Mouse (Mus musculus): Measurements from ENCODE around the gene Awat2. TPM values are rescaled to one million over a fixed set of nuclear protein-coding genes. Genes with fewer than 3 reads are reported as not detected.
"Not testable (repeated sequence)": the region's sequence is repeated elsewhere in the genome, so short reads cannot be mapped to it uniquely, and the experiment has no call there.

Gene Awat2
- 0.29 and 0.72 TPM in 2 replicates for polyA plus RNA-seq (2016; fragmentation: Nextera tagmentation; extraction: Ambion mirVana)

DNA sequence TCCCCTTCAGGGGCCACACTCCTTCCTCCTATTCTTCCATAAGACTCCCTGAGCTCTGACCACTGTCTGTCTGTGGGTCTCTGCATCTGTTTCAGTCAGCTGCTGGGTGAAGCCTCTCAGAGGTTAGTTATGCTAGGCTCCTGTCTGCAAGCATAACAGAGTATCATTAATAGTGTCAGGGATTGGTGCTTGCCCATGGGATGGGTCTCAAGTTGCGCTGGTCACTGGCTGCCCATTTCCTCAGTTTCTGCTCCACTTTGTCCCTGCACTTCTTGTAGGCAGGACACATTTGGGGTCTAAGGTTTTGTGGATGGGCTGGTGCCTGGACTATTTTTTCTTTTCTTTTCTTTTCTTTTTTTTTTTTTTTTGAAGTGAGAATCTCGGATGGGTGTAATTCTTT is at the start of gene Awat2:
Gene Awat2, minus strand, starts transcription at position 101 of the 400 bp plus-strand sequence.
- not testable (repeated sequence) for H3K4me3 ChIP-seq; H3K36me3 ChIP-seq; H3K9ac ChIP-seq; H3K4me1 ChIP-seq; H3K27ac ChIP-seq; H3K4me2 ChIP-seq (replicated peaks); H3K27me3 ChIP-seq; ATAC-seq (ENCODE audit: low FRiP score); H3K9me3 ChIP-seq (replicated peaks)
- WGBS = 83% methylated on average over 2 of the region's 2 CpGs

DNA sequence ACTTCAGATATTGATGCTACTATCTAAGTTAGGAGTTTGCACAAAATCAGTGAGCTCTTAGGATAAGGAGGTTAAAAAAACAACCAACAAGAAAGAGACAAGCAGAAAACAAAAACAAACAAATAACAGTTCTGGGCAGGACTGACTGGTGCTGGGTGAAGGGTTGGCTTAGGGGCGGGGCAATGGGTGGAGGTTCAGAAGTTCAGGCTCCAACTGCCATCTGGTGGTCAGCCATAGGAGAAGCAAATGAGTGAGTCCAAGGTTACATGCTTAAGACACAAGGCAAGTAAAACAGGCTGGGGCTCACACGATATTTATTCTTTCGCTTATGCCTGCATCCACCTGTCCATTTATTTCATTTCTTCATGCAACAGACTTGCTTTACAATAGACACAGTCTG is 37.8 kb upstream of the Awat2 start:
- Histone ChIP-seq H3K9ac (no peak overlapping the region), H3K27me3 (peaks cover 13% of the 10 kb centered on the region), H3K4me1 (no peaks in the 10 kb centered on the region), H3K27ac (no peak overlapping the region), H3K36me3 (no peaks in the 10 kb centered on the region), H3K4me2 (replicated peaks) (no peak overlapping the region), H3K4me3 (no peak overlapping the region), H3K9me3 (replicated peaks) (no peaks in the 10 kb centered on the region)
- peak; percentile 75; the same call in 1 of the 2 replicates for ATAC-seq (ENCODE audit: low FRiP score)
- WGBS = 28% methylated on average over 3 of the region's 3 CpGs

DNA sequence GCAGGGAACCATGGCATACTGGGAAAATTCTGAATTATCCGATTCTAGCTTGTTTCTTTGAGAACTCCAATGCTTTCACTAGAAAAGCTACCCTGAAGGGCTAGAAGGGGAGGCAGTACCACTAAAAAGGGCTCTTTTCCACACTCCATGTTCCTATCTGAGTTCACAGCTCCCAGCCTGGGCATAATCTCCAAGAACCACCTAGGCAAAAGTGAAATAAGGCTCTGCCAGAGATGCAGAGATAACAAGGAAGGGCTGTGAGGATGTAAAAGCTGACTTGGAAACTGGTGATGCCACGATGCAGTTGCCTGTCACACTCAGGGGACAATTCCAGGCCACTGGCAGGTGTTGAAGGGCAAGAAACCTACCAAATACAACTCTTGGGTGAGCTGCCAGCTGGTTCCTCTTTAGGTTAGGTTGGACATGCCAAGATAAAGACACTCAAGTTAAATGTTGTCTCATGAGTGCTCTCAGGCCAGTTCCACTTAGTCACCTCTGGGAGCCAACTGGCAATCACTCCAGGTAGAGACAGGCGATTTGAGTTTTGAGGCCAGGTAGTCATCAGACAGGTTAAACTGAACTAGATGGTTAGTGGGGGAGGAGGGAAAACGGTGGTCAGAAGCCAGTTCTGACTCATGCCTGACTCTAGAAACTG is 33.2 kb upstream of the Awat2 start:
- H3K4me3 ChIP-seq = no peak overlapping the region
- no peaks in the 10 kb centered on the region for H3K4me1 ChIP-seq
- ATAC-seq (ENCODE audit: low FRiP score) = no peak
- no peak overlapping the region for H3K9ac ChIP-seq
- H3K36me3 ChIP-seq = no peaks in the 10 kb centered on the region
- 64% methylated on average over 4 of the region's 4 CpGs for WGBS
- H3K27ac ChIP-seq = no peak overlapping the region
- H3K4me2 ChIP-seq (replicated peaks) = no peak overlapping the region
- H3K27me3 ChIP-seq = peaks cover 16% of the 10 kb centered on the region
- H3K9me3 ChIP-seq (replicated peaks) = no peaks in the 10 kb centered on the region

DNA sequence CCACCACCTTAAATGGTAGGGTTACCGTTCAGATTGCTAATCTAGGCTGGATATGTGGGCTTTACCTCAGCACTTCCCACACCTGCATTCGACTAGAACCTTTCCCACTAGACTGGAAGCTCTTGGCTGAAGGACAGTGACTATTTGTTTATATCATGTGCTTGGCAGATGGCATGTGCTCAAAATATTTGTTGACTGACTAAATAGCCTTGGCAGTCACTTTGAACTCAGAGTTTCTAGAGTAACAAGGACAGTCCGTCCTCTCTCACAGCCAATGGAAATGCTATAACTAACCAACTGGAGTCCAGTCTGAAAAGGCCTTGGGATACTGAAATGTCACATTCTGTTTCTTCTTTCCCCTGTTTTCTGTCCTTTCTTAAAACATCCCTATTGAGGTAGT is 29.0 kb upstream of the Awat2 start:
- Histone ChIP-seq H3K27me3 (peaks cover 24% of the 10 kb centered on the region), H3K4me1 (no peaks in the 10 kb centered on the region), H3K4me3 (no peak overlapping the region), H3K36me3 (no peaks in the 10 kb centered on the region), H3K9me3 (replicated peaks) (no peaks in the 10 kb centered on the region), H3K4me2 (replicated peaks) (no peak overlapping the region), H3K9ac (no peak overlapping the region), H3K27ac (no peak overlapping the region)
- 83% methylated on average over 3 of the region's 3 CpGs for WGBS
- ATAC-seq (ENCODE audit: low FRiP score) = no peak

DNA sequence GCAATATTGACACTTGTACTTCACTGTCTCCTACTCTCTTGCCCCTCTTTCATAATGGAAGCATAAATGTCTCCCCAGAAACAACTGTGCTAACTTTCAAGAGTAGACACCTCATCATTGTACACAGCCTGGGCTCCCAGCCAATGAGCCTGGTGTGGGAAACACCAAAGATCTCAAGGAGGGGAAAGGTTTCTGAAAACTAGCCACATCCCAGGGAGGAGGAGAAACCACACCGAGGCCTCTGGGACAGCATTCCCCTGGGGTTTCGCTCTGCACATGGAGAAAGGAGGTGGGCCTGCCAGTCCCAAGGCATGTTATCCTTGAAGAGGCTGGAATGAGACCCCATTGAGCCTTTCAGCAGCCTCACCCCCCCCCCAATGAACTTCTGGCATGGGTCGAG is 27.6 kb upstream of the Awat2 start:
- Histone ChIP-seq H3K27ac (no peak overlapping the region), H3K4me1 (no peaks in the 10 kb centered on the region), H3K9me3 (replicated peaks) (no peaks in the 10 kb centered on the region), H3K9ac (no peak overlapping the region), H3K27me3 (peaks cover 18% of the 10 kb centered on the region), H3K4me2 (replicated peaks) (no peak overlapping the region), H3K36me3 (no peaks in the 10 kb centered on the region), H3K4me3 (no peak overlapping the region)
- WGBS = 94% methylated on average over 3 of the region's 3 CpGs
- no peak for ATAC-seq (ENCODE audit: low FRiP score)

DNA sequence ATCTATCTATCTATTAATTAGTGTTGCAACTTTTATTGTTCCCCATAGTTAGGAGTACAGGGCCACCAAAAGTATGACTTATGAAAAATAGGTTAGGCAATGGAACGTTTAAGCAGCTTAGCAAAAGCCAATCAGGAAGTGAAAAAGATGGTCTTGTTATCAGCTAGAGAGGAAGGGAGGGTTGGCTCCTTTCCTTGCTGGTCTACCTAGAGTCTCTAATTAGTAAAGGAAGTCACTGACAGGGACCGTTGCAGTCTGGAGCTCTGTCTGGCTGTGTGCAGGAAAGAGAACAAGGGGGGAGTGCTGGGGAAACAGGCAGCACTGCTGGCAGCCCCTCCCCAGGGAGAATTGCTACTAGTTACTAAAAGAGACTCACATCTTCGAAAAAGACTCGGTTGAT is 25.5 kb upstream of the Awat2 start:
- Histone ChIP-seq H3K36me3 (no peaks in the 10 kb centered on the region), H3K27ac (no peak overlapping the region), H3K4me2 (replicated peaks) (no peak overlapping the region), H3K9me3 (replicated peaks) (no peaks in the 10 kb centered on the region), H3K27me3 (peaks cover 17% of the 10 kb centered on the region), H3K4me3 (no peak overlapping the region), H3K4me1 (no peaks in the 10 kb centered on the region), H3K9ac (no peak overlapping the region)
- ATAC-seq (ENCODE audit: low FRiP score) = no peak
- 70% methylated on average over 4 of the region's 4 CpGs for WGBS

DNA sequence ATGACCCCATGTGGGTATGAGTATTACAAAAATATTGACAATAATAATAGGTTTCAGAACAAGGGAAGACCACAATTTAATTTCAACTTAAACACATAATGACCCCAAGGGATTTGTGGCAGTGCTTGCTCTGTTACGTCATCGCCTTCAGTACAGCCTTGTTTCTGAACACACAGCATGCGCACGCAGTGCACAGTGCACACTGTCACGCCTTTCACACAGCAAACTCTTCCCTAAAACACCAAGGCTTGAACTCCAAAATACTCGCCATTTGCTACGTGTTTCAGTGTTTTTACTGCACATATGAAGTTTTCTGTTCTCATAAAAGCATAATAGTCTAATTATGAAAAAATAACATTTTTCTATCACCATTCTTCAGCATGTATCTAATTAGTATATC is 1.0 kb upstream of the Awat2 start:
- Histone ChIP-seq H3K36me3 (no peaks in the 10 kb centered on the region), H3K9me3 (replicated peaks) (no peaks in the 10 kb centered on the region), H3K9ac (no peak overlapping the region), H3K27me3 (peaks cover 7% of the 10 kb centered on the region; the same call in 1 of the 2 replicates), H3K27ac (no peak overlapping the region), H3K4me3 (no peak overlapping the region), H3K4me2 (replicated peaks) (no peak overlapping the region), H3K4me1 (no peaks in the 10 kb centered on the region)
- 91% methylated on average over 7 of the region's 7 CpGs for WGBS
- no peak for ATAC-seq (ENCODE audit: low FRiP score)

DNA sequence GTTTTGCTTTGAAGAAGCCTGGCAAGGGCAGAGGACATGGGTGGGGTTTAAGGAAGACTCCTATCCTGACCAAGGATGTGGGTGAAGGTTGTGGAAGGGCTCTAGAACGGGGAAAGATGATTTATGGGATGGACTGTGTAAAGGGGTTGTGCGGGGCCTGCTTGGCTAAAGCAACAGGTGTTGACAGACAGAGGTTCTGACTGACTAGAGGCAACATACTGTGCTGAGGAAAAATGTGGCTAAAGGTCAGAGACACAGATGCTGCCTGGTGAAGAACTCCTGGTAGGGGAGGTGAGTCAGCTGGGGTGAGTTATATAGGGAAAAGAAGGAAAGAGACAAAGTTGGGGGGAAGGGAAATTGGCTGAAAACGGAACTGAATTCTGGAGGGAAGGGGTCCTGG is 10.2 kb downstream of the Awat2 start:
- H3K4me2 ChIP-seq (replicated peaks) = no peak overlapping the region
- no peak overlapping the region for H3K4me3 ChIP-seq
- no peak overlapping the region for H3K9ac ChIP-seq
- no peak overlapping the region for H3K27ac ChIP-seq
- ATAC-seq (ENCODE audit: low FRiP score) = no peak
- no peaks in the 10 kb centered on the region for H3K9me3 ChIP-seq (replicated peaks)
- peaks cover 30% of the 10 kb centered on the region for H3K27me3 ChIP-seq
- H3K4me1 ChIP-seq = no peaks in the 10 kb centered on the region; the same call in 1 of the 2 replicates
- H3K36me3 ChIP-seq = no peaks in the 10 kb centered on the region
- WGBS = 51% methylated on average over 3 of the region's 3 CpGs

DNA sequence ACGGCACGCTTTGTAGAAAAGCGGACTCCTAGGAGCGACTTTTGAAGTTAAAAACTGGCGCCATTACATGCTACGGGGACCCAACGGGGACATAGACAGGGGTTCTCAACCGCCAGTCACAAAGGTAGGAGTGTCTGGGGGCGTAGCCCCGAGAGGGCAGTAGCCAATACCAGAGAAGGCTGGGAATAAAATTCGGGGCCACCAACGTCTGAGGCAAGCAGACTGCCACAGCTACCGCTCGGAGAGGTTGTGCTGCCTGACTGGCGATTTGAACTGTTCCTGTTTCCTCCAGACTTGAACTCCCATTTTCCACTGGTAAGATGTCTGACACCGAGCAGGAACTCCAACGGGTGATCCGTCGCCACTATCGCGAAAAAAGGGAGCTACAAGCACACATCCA is 13.8 kb downstream of the Awat2 start, which contains the start of gene Otud6a:
Gene Otud6a, plus strand, starts transcription at position 321 of the 400 bp plus-strand sequence.
- ATAC-seq (ENCODE audit: low FRiP score) = no peak
- H3K9me3 ChIP-seq (replicated peaks) = no peaks in the 10 kb centered on the region
- H3K9ac ChIP-seq = no peak within 1 kb of the TSS
- H3K36me3 ChIP-seq = no peaks in the 10 kb centered on the region
- no peaks in the 10 kb centered on the region; the same call in 1 of the 2 replicates for H3K4me1 ChIP-seq
- no peak within 1 kb of the TSS for H3K4me2 ChIP-seq (replicated peaks)
- H3K4me3 ChIP-seq = no peak within 1 kb of the TSS
- H3K27ac ChIP-seq = no peak within 1 kb of the TSS
- WGBS = 89% methylated on average over 21 of the region's 21 CpGs
- H3K27me3 ChIP-seq = peaks cover 16% of the 10 kb centered on the region

DNA sequence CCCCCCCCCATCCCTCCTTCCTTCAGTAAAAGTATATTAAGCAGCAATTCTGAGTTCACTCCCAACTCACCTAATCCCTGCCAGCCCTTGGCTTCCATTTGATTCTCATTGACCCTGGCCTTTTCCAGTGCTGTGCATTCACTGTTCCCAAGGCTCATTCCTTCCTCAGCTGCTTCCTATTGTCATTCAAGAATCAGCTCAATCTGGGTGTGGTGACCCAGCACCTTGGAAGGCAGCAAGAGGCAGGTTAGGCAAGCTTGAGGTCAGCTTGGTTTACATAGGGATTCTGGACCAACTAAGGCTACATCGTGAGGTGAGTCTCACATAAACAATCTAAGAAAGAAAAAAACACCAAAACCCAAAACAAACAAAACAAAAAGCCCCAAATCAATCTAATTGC is 33.3 kb downstream of the Awat2 start:
- no peaks in the 10 kb centered on the region for H3K4me1 ChIP-seq
- no peak overlapping the region for H3K4me2 ChIP-seq (replicated peaks)
- ATAC-seq (ENCODE audit: low FRiP score) = no peak
- H3K9me3 ChIP-seq (replicated peaks) = no peaks in the 10 kb centered on the region
- 74% methylated on average over 1 of the region's 1 CpGs for WGBS
- H3K27me3 ChIP-seq = peaks cover 5% of the 10 kb centered on the region; the same call in 1 of the 2 replicates
- no peak overlapping the region for H3K9ac ChIP-seq
- H3K27ac ChIP-seq = no peak overlapping the region
- H3K36me3 ChIP-seq = no peaks in the 10 kb centered on the region
- H3K4me3 ChIP-seq = no peak overlapping the region

DNA sequence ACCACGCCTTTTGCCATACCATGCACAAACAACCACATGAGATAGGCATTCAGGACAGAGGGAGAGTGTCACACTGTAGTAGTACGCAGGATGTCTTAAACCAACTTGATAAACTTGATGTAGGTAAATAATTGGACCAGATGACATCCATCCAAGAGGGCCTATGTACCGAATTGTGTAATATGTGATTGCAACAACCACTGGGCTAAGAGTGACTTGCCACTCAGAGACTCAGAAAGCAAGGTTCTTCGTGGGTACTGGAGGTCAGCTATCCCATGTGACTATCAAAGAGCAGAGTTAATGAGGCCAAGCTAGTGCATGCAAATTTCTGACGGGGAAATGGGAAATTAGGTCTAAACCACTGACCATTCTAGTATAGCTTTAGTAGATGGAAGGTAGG is 40.9 kb downstream of the Awat2 start:
- peaks cover 11% of the 10 kb centered on the region for H3K27me3 ChIP-seq
- no peak overlapping the region for H3K4me3 ChIP-seq
- ATAC-seq (ENCODE audit: low FRiP score) = no peak
- no peaks in the 10 kb centered on the region for H3K36me3 ChIP-seq
- no peak overlapping the region for H3K4me2 ChIP-seq (replicated peaks)
- H3K4me1 ChIP-seq = no peaks in the 10 kb centered on the region
- H3K9me3 ChIP-seq (replicated peaks) = no peaks in the 10 kb centered on the region
- H3K27ac ChIP-seq = no peak overlapping the region
- H3K9ac ChIP-seq = no peak overlapping the region
- WGBS = 83% methylated on average over 5 of the region's 5 CpGs

DNA sequence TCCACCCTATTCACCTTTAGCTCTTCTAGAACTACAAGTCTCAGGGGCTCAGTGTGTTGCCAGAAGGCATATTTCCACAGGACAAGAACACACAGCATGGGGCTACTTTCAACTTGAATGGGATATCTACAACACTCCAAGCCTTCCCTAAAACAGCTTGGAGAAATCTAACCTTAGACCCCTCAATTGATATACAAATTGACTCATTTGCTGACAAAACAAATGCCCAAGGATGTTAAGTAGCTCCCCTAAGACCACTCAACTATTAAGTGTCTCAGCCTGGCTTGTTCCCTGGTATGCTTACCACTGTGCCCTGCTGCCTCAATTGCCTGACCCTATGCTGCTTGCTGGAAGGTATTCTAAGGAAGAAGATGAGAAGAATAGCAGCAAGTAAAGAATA is 41.6 kb downstream of the Awat2 start:
- no peak overlapping the region for H3K9ac ChIP-seq
- H3K27ac ChIP-seq = no peak overlapping the region
- peaks cover 18% of the 10 kb centered on the region for H3K27me3 ChIP-seq
- no peak for ATAC-seq (ENCODE audit: low FRiP score)
- H3K9me3 ChIP-seq (replicated peaks) = no peaks in the 10 kb centered on the region
- no peaks in the 10 kb centered on the region for H3K4me1 ChIP-seq
- no peak overlapping the region for H3K4me2 ChIP-seq (replicated peaks)
- no peaks in the 10 kb centered on the region for H3K36me3 ChIP-seq
- H3K4me3 ChIP-seq = no peak overlapping the region

DNA sequence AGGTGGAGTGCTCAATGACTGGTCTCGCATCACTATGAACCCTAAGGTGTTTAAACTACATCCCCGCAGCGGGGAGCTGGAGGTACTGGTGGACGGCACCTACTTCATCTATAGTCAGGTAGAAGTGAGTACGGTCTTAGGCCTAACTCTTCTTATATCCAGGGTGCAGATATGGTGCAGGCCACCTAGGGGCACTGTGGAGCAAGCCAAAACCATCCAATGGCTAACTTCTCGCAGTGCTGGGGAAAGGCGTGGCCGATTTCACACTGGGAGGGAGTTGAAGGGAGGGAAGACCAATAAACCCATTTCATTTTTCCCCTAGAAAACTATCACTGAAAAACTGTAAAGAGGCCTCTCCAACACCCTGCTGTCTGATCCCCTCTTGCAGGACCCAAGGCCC is 47.5 kb downstream of the Awat2 start:
- Histone ChIP-seq H3K4me3 (no peak overlapping the region), H3K4me1 (no peaks in the 10 kb centered on the region), H3K4me2 (replicated peaks) (no peak overlapping the region), H3K27ac (no peak overlapping the region), H3K27me3 (peaks cover 22% of the 10 kb centered on the region), H3K36me3 (no peaks in the 10 kb centered on the region), H3K9me3 (replicated peaks) (no peaks in the 10 kb centered on the region), H3K9ac (no peak overlapping the region)
- ATAC-seq (ENCODE audit: low FRiP score) = no peak
- 75% methylated on average over 8 of the region's 8 CpGs for WGBS

All from hindbrain, embryonic 12.5 days (tissue).